In the genomic region with DNA sequence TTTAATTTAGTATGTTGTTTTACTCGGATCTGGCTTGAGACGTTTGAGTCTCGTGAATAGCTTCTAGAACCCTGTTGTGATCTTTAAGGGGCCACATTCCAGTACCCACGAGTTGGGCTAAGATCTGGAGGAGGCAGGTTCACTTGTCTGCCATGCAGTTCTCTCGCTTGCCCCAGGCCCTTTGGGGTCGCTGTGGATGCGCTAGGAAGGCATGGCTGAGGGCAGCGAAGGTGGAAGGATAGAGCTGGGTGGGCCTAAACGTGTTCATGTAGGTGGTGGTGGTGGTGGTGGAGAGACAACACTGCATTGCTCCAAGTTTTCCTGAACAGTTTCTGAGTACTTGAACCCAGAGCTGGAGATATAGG, we compare ENCODE assay signal across 7 mouse cellular contexts. TPM values are rescaled to one million over a fixed set of nuclear protein-coding genes. Genes with fewer than 3 reads are reported as not detected.
DNase-seq lines count a peak whose midpoint lies in the region; ATAC-seq and TF ChIP-seq lines count a peak whose summit lies in the region.

No protein-coding gene starts in this region.

- peak overlapping the region; percentile 70 for H3K4me3 ChIP-seq in cerebellum, adult 2 months (replicated peaks; ENCODE audit: insufficient read depth, low read depth, low read length)
- H3K4me3 ChIP-seq in forebrain, postnatal 0 days (ENCODE audit: low read depth, low read length) = peak overlapping the region; percentile 59
- H3K4me3 ChIP-seq in kidney, embryonic 15.5 days (replicated peaks) = peak overlapping the region; percentile 68
- H3K4me3 ChIP-seq in stomach, postnatal 0 days (ENCODE audit: low read depth, low read length) = peak overlapping the region; percentile 55

- peak; percentile 25 for DNase-seq in urinary bladder, adult 2 months (ENCODE audit: low spot score)
- DNase-seq in urinary bladder, postnatal 10 days (ENCODE audit: low spot score) = no peak
- peak; percentile 33 to 53 for DNase-seq in cerebellum, adult 2 months
- peak; percentile 53 for DNase-seq in forebrain, postnatal 0 days
- peak; percentile 30 for DNase-seq in stomach, postnatal 0 days (ENCODE audit: low spot score)

- TF ChIP-seq EP300 in stomach, postnatal 0 days (optimal IDR thresholded peaks at IDR 0.05) = no peak

- H3K36me3 ChIP-seq in forebrain, postnatal 0 days (ENCODE audit: insufficient read depth) = no peaks in the 10 kb centered on the region
- no peaks in the 10 kb centered on the region for H3K36me3 ChIP-seq in kidney, embryonic 15.5 days
- H3K36me3 ChIP-seq in stomach, postnatal 0 days (ENCODE audit: control insufficient read depth, insufficient read depth, low read length) = no peaks in the 10 kb centered on the region

- H3K9me3 ChIP-seq in forebrain, postnatal 0 days (ENCODE audit: low read length) = no peaks in the 10 kb centered on the region
- no peaks in the 10 kb centered on the region for H3K9me3 ChIP-seq in kidney, embryonic 15.5 days (replicated peaks)
- H3K9me3 ChIP-seq in stomach, postnatal 0 days (ENCODE audit: control insufficient read depth, low read length) = no peaks in the 10 kb centered on the region

- no peak for TF ChIP-seq POLR2A in cerebellum, adult 2 months (IDR thresholded peaks at IDR 0.05; ENCODE audit: borderline replicate concordance, insufficient read depth, low read length)

- ATAC-seq in forebrain, postnatal 0 days = peak; percentile 42; the same call in 1 of the 2 replicates
- no peak for ATAC-seq in kidney, embryonic 15.5 days (replicated peaks; ENCODE audit: low FRiP score)
- peak; percentile 58 for ATAC-seq in megakaryocyte progenitor cell, adult 5-6 weeks (replicated peaks; ENCODE audit: poor library complexity)
- no peak for ATAC-seq in stomach, postnatal 0 days (ENCODE audit: low FRiP score, low TSS enrichment)

- TF ChIP-seq CTCF in cerebellum, adult 2 months (IDR thresholded peaks at IDR 0.05; ENCODE audit: borderline replicate concordance, insufficient read depth, low read depth, low read length) = peak; percentile 72
- peak; percentile 80 for TF ChIP-seq CTCF in forebrain, postnatal 0 days (IDR thresholded peaks at IDR 0.05; ENCODE audit: low read depth)
- TF ChIP-seq CTCF in stomach, postnatal 0 days (IDR thresholded peaks at IDR 0.05; ENCODE audit: low read depth) = peak; percentile 65

- peaks cover 6% of the 10 kb centered on the region for H3K4me1 ChIP-seq in cerebellum, adult 2 months (ENCODE audit: control insufficient read depth, insufficient read depth, low read length)
- 0 out of 2 replicates have a peak, but pooled peaks cover 3% of the 10 kb centered on the region for H3K4me1 ChIP-seq in forebrain, postnatal 0 days (ENCODE audit: insufficient read depth)
- peaks cover 37% of the 10 kb centered on the region for H3K4me1 ChIP-seq in kidney, embryonic 15.5 days
- peaks cover 6% of the 10 kb centered on the region for H3K4me1 ChIP-seq in stomach, postnatal 0 days (replicated peaks; ENCODE audit: control insufficient read depth, insufficient read depth)

- no peak overlapping the region for H3K27ac ChIP-seq in cerebellum, adult 2 months (ENCODE audit: insufficient read depth, low read length)
- H3K27ac ChIP-seq in forebrain, postnatal 0 days (ENCODE audit: low read depth, low read length) = no peak overlapping the region
- H3K27ac ChIP-seq in kidney, embryonic 15.5 days = no peak overlapping the region
- H3K27ac ChIP-seq in stomach, postnatal 0 days (replicated peaks) = no peak overlapping the region

- peak overlapping the region; percentile 68 for H3K9ac ChIP-seq in forebrain, postnatal 0 days
- H3K9ac ChIP-seq in kidney, embryonic 15.5 days = peak overlapping the region; percentile 75; the same call in 1 of the 2 replicates
- no peak overlapping the region for H3K9ac ChIP-seq in stomach, postnatal 0 days (ENCODE audit: low read length)

- 6% methylated on average over 9 of the region's 9 CpGs for WGBS in cerebellum, adult 2 months
- 3% methylated on average over 9 of the region's 9 CpGs for WGBS in forebrain, postnatal 0 days
- WGBS in kidney, embryonic 15.5 days = 2% methylated on average over 9 of the region's 9 CpGs
- 6% methylated on average over 9 of the region's 9 CpGs for WGBS in stomach, postnatal 0 days

- peak overlapping the region; percentile 99 for H3K4me2 ChIP-seq in forebrain, postnatal 0 days (ENCODE audit: low read depth)
- H3K4me2 ChIP-seq in kidney, embryonic 15.5 days = peak overlapping the region; percentile 94
- H3K4me2 ChIP-seq in stomach, postnatal 0 days (replicated peaks; ENCODE audit: low read depth) = peak overlapping the region; percentile 99

- H3K27me3 ChIP-seq in cerebellum, adult 2 months (ENCODE audit: control insufficient read depth, insufficient read depth, low read length) = no peaks in the 10 kb centered on the region
- H3K27me3 ChIP-seq in forebrain, postnatal 0 days (ENCODE audit: insufficient read depth, low read length) = no peaks in the 10 kb centered on the region
- peaks cover 16% of the 10 kb centered on the region for H3K27me3 ChIP-seq in kidney, embryonic 15.5 days
- no peaks in the 10 kb centered on the region for H3K27me3 ChIP-seq in stomach, postnatal 0 days (ENCODE audit: control insufficient read depth, insufficient read depth, low read length)

RNA-seq across cellular contexts. Expression of a gene that starts 2.1 kb away (rescaled TPM):
- 9.8 and 10.6 TPM in 2 replicates for polyA plus RNA-seq in urinary bladder, adult 2 months (2012; rRNA removed)
- polyA plus RNA-seq in cerebellum, adult 2 months (2012; rRNA removed) = 38.0 and 38.7 TPM in 2 replicates
- total RNA-seq in forebrain, postnatal 0 days (2014; rRNA removed) = 17.6 and 22.5 TPM in 2 replicates
- 7.5 and 9.9 TPM in 2 replicates for polyA plus RNA-seq in forebrain, postnatal 0 days (2015; fragmentation: Nextera tagmentation; extraction: Ambion mirVana)
- 12.2 and 14.5 TPM in 2 replicates for polyA plus RNA-seq in kidney, embryonic 15.5 days (2015; fragmentation: Nextera tagmentation; extraction: Ambion mirVana)
- total RNA-seq in megakaryocyte progenitor cell, adult 5-6 weeks (2015) = 2.7 and 2.8 TPM in 2 replicates
- 1.6 and 2.2 TPM in 2 replicates for total RNA-seq in megakaryocyte progenitor cell, adult 5-6 weeks (2017)
- 1.8 and 1.9 TPM in 2 replicates for polyA plus RNA-seq in stomach, postnatal 0 days (2015; fragmentation: Nextera tagmentation; extraction: Ambion mirVana)

Comparison
In these comparisons a context has a peak if more than half of its experiments do, and no peak if none do; other contexts are left out.
1. ATAC-seq: peak in forebrain, postnatal 0 days (single experiment) and megakaryocyte progenitor cell, adult 5-6 weeks (single experiment); none in kidney, embryonic 15.5 days (single experiment) and stomach, postnatal 0 days (single experiment).
2. Peak in every context shown above with its lines, with median percentiles within 50 percentile points of each other: H3K4me3 ChIP-seq, CTCF ChIP-seq and H3K4me2 ChIP-seq.